Mouse (Mus musculus): ENCODE data around the gene Icam5.

DNA sequence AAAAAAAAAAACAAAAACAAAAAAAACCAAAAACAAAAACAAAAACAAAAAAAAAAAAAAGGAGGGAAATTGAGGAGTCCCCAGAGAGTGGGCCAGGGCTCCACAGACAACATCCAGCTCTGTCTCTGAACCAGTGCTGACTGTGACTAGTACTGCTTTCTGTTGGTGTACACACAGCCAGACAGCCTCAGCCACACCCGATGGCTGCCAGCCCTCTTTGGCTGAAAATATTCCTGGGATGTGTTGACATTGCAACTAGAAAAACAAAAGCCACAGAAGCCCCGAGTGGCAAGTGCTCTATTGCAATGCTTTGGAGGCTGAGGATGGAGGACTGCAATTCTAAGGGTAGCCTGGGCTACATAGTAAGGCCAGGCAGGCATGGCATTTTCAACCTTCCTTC lies 21.5 kb upstream of the Icam5 start:
- TF ChIP-seq ZNF384 (IDR thresholded peaks at IDR 0.05; ENCODE audit: low read depth, low read length) (no peak), HCFC1 (IDR thresholded peaks at IDR 0.05; ENCODE audit: borderline replicate concordance, insufficient read depth, low read length) (no peak), MAFK (IDR thresholded peaks at IDR 0.05; ENCODE audit: insufficient read depth, low read depth, low read length) (no peak), CHD2 (IDR thresholded peaks at IDR 0.05; ENCODE audit: low read depth, low read length) (no peak), ZC3H11A (IDR thresholded peaks at IDR 0.05; ENCODE audit: borderline replicate concordance, low read depth, low read length) (no peak)
